Mouse (Mus musculus): ENCODE data around the gene Fam13a.

DNA sequence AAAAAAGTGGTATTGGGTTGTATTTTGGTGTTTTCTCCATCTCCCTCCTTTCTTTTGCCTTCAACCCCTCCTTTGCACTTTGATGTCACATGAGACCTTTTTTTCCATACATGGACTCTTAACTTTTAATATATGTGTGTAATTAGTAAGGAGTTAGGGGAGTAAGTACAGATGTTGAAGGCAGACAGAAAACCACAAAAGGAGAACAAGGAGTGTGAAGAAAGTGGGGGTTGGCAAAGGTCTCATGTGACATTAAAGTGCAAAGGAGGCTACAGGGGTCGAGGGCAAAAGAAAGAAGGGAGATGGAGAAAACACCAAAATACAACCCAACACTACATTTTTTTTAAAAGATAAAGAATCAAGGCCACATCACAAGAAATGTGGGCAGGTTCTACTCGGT lies 49.1 kb downstream of the Fam13a start:
- TF ChIP-seq CTCF (IDR thresholded peaks at IDR 0.05; ENCODE audit: low read depth, low read length) (no peak), TAL1 (conservative IDR thresholded peaks at IDR 0.05; ENCODE audit: low read depth, low read length) (no peak), GATA1 (IDR thresholded peaks at IDR 0.05; ENCODE audit: borderline replicate concordance, low read length) (no peak), GATA2 (IDR thresholded peaks at IDR 0.05; ENCODE audit: borderline replicate concordance, low read depth, low read length) (no peak)
